Mouse (Mus musculus): Measurements from ENCODE around the gene Natd1. TPM values are rescaled to one million over a fixed set of nuclear protein-coding genes. Genes with fewer than 3 reads are reported as not detected.

Natd1 gene
- polyA plus RNA-seq, 1 experiment from 2014 or later: 16.9 TPM

DNA sequence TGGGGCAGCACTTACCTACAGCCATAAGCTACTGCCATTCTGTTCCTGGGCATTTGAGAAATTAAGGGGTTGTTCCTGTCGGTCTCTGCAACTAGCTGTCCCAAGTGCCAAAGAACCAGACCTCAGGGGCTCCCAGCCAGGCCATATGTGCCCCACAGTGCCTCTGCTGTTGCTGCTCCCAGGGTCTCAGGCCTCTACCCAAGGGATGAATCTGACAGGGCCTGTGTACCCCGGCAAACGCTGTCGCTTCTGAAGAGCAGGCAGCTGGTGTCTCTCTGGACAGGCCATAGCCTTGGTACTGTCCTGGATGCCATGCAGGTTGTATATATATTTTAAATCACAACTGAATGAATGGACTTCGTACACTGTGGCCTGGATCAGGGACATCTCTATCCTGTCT is 37.3 kb upstream of the Natd1 start:
- Histone ChIP-seq H3K9ac (ENCODE audit: low read length) (no peak overlapping the region), H3K9me3 (replicated peaks; ENCODE audit: control insufficient read depth, low read length) (no peaks in the 10 kb centered on the region), H3K4me3 (ENCODE audit: low read length) (no peak overlapping the region), H3K27ac (ENCODE audit: low read length) (no peak overlapping the region), H3K4me1 (ENCODE audit: control insufficient read depth, insufficient read depth, low read length) (peaks cover 11% of the 10 kb centered on the region), H3K4me2 (ENCODE audit: low read depth, low read length) (no peak overlapping the region), H3K36me3 (ENCODE audit: control insufficient read depth, insufficient read depth) (peaks cover 31% of the 10 kb centered on the region), H3K27me3 (ENCODE audit: control insufficient read depth, insufficient read depth, low read length) (no peaks in the 10 kb centered on the region)
- ATAC-seq (replicated peaks; ENCODE audit: extremely low read depth, insufficient read depth, low FRiP score): no peak
- WGBS: 88% methylated on average over 5 of the region's 5 CpGs

DNA sequence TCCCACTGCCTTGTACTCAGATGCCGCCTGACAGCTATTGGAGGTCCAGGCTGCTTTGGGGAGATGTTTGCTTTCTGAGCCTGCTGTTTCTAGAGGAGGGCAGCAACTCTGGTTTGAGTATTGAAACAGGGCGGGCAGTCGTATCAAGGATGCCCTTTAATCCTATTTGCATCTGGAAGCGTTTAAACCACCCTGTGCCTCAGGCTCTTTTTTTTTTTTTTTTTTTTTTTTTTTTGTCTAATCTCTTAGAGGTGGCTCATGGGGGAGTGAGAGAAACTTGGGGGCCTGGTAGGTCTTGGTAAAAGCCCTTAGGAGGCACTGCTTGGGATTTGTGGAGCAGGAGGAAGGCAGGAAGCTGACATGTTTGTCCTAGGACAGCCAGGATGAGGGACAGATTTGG is 30.5 kb upstream of the Natd1 start:
- ATAC-seq (replicated peaks; ENCODE audit: extremely low read depth, insufficient read depth, low FRiP score): no peak
- Histone ChIP-seq H3K4me2 (ENCODE audit: low read depth, low read length) (no peak overlapping the region), H3K4me1 (ENCODE audit: control insufficient read depth, insufficient read depth, low read length) (peaks cover 13% of the 10 kb centered on the region), H3K36me3 (ENCODE audit: control insufficient read depth, insufficient read depth) (peaks cover 48% of the 10 kb centered on the region), H3K4me3 (ENCODE audit: low read length) (no peak overlapping the region), H3K9ac (ENCODE audit: low read length) (no peak overlapping the region), H3K9me3 (replicated peaks; ENCODE audit: control insufficient read depth, low read length) (no peaks in the 10 kb centered on the region), H3K27ac (ENCODE audit: low read length) (no peak overlapping the region), H3K27me3 (ENCODE audit: control insufficient read depth, insufficient read depth, low read length) (no peaks in the 10 kb centered on the region)
- WGBS: 80% methylated on average over 4 of the region's 4 CpGs

DNA sequence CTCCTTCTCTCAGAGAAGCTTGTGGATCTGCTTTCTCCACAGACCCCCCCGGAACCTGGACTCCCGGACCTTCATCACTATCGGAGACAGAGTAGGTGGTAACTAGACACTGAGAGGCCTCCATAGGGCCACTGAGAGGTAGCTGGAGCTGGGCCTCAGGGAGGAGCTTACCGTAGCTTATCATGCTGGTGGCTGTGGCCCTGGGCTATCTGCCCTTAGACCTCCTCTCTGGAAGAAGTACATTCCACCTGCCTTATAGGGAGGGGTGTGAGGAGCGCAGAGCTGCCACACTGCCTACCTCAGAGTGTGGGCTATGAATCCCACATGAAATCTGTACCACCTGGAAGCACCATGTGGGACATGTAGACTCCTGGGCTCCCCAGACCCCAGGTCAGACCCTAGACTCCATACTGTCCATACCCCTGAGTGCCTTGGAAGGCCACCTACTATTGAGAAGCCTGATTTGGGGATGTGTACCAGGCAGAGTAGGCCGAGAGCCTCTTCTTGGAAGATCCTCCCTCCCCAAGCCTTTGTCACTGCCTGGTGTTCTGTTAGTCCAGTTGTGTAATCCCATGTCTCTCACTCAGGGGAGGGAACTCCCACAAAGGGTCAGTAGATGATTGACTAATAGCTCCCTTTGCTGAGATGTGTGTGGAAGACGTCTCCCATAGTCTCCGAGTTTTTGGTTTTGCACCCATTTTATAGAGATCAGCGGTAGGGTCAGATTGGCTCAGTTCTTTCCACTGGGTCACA is 27.9 kb upstream of the Natd1 start:
- H3K36me3 ChIP-seq (ENCODE audit: control insufficient read depth, insufficient read depth): peaks cover 32% of the 10 kb centered on the region
- 72% methylated on average over 9 of the region's 9 CpGs for WGBS
- ATAC-seq (replicated peaks; ENCODE audit: extremely low read depth, insufficient read depth, low FRiP score): no peak
- H3K27ac ChIP-seq (ENCODE audit: low read length): no peak overlapping the region
- peaks cover 13% of the 10 kb centered on the region for H3K4me1 ChIP-seq (ENCODE audit: control insufficient read depth, insufficient read depth, low read length)
- 0 out of 2 replicates have a peak overlapping the region, but pooled peaks have one; percentile 5 for H3K4me2 ChIP-seq (ENCODE audit: low read depth, low read length)
- H3K4me3 ChIP-seq (ENCODE audit: low read length): no peak overlapping the region
- no peak overlapping the region for H3K9ac ChIP-seq (ENCODE audit: low read length)
- no peaks in the 10 kb centered on the region for H3K9me3 ChIP-seq (replicated peaks; ENCODE audit: control insufficient read depth, low read length)
- H3K27me3 ChIP-seq (ENCODE audit: control insufficient read depth, insufficient read depth, low read length): no peaks in the 10 kb centered on the region

DNA sequence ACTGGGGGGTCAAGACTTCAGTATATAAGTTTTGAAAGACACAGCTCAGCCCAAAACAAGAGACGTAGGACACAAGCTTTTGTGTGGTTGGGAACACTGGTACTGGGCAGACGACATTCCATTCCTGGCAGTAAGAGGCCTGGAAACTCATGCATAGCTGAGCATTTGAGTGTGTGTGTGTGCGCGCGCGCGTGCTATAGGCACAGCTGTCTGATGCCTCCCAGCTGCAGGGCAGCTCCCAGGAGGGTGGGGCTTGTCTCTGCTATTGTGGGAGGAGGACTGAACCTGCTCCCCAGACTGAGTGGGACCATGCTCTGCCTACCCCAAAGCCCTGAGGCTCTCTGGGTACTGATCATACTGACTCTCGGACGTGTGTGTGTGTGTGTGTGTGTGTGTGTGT is 26.8 kb upstream of the Natd1 start:
- H3K27ac ChIP-seq (ENCODE audit: low read length): no peak overlapping the region
- H3K27me3 ChIP-seq (ENCODE audit: control insufficient read depth, insufficient read depth, low read length): no peaks in the 10 kb centered on the region
- no peaks in the 10 kb centered on the region for H3K9me3 ChIP-seq (replicated peaks; ENCODE audit: control insufficient read depth, low read length)
- ATAC-seq (replicated peaks; ENCODE audit: extremely low read depth, insufficient read depth, low FRiP score): peak; percentile 46
- no peak overlapping the region for H3K4me3 ChIP-seq (ENCODE audit: low read length)
- H3K4me1 ChIP-seq (ENCODE audit: control insufficient read depth, insufficient read depth, low read length): peaks cover 13% of the 10 kb centered on the region
- 38% methylated on average over 9 of the region's 9 CpGs for WGBS
- H3K9ac ChIP-seq (ENCODE audit: low read length): no peak overlapping the region
- H3K4me2 ChIP-seq (ENCODE audit: low read depth, low read length): no peak overlapping the region
- H3K36me3 ChIP-seq (ENCODE audit: control insufficient read depth, insufficient read depth): peaks cover 22% of the 10 kb centered on the region

DNA sequence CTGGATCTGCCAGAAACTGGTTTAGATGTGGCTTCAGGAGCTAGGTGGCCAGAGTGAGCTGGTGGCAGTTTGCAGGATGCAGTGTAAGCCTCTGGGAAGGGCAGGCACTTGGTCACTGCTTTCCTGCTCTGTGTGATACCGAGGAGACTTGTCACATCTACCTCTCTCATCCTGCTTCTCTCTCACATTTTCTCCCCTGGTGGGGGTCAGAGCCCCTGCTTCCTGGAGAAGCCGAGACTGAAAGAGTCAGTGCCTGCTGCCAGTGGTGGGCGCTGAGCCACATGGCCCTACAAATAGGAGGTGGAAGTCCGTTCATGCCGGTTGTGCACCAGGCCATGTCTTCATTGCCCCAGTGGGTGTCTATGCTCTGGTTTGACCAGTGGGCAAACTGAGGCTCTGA is 26.0 kb upstream of the Natd1 start:
- no peaks in the 10 kb centered on the region for H3K27me3 ChIP-seq (ENCODE audit: control insufficient read depth, insufficient read depth, low read length)
- H3K27ac ChIP-seq (ENCODE audit: low read length): no peak overlapping the region
- no peaks in the 10 kb centered on the region for H3K9me3 ChIP-seq (replicated peaks; ENCODE audit: control insufficient read depth, low read length)
- 83% methylated on average over 5 of the region's 5 CpGs for WGBS
- H3K4me3 ChIP-seq (ENCODE audit: low read length): no peak overlapping the region
- H3K4me1 ChIP-seq (ENCODE audit: control insufficient read depth, insufficient read depth, low read length): peaks cover 16% of the 10 kb centered on the region
- peaks cover 18% of the 10 kb centered on the region for H3K36me3 ChIP-seq (ENCODE audit: control insufficient read depth, insufficient read depth)
- no peak overlapping the region for H3K4me2 ChIP-seq (ENCODE audit: low read depth, low read length)
- H3K9ac ChIP-seq (ENCODE audit: low read length): no peak overlapping the region
- no peak for ATAC-seq (replicated peaks; ENCODE audit: extremely low read depth, insufficient read depth, low FRiP score)

DNA sequence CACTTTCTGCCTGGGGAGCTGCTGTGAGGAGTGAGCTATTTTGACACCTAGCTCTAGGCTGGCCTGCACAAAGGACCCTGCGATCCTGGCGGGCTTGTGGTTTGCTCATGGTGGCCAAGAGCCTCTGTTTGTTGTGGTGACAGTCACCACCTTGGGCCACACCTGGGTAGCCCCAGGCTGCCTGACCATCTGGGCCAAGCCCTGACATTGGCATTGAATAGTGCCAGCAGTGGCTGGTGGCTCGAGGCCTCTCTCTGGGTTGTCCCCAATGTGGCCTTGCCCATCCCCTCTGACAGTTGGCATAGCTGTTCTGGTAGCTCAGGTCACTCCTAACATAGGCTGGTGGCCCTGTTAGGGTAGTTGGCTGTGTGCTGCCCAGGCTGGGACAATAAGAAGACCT is 24.9 kb upstream of the Natd1 start:
- Histone ChIP-seq H3K36me3 (ENCODE audit: control insufficient read depth, insufficient read depth) (peaks cover 18% of the 10 kb centered on the region), H3K9me3 (replicated peaks; ENCODE audit: control insufficient read depth, low read length) (no peaks in the 10 kb centered on the region), H3K4me3 (ENCODE audit: low read length) (no peak overlapping the region), H3K4me2 (ENCODE audit: low read depth, low read length) (no peak overlapping the region), H3K4me1 (ENCODE audit: control insufficient read depth, insufficient read depth, low read length) (peaks cover 20% of the 10 kb centered on the region), H3K27ac (ENCODE audit: low read length) (no peak overlapping the region), H3K27me3 (ENCODE audit: control insufficient read depth, insufficient read depth, low read length) (no peaks in the 10 kb centered on the region), H3K9ac (ENCODE audit: low read length) (no peak overlapping the region)
- 72% methylated on average over 3 of the region's 3 CpGs for WGBS
- no peak for ATAC-seq (replicated peaks; ENCODE audit: extremely low read depth, insufficient read depth, low FRiP score)

DNA sequence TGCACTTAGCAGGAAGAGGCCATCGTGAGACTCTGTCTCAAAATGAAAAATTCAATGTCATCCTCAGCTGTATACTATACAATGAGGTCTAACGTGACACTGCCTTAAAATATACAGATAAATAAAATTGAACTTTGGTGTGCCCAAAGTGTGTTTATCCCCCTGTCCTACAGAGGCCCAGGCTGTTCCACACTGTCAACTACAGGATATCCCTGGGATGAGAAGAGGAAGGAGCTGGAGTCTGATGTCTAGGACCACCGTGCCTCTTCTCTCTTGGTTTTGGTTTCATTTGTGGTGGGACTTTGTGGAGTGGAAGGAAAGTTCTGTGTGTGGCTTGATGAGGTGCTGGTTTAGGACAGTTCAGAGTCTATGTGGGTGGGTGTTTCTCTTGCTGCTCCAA is 23.1 kb upstream of the Natd1 start:
- no peak overlapping the region for H3K4me2 ChIP-seq (ENCODE audit: low read depth, low read length)
- H3K9me3 ChIP-seq (replicated peaks; ENCODE audit: control insufficient read depth, low read length): no peaks in the 10 kb centered on the region
- H3K4me1 ChIP-seq (ENCODE audit: control insufficient read depth, insufficient read depth, low read length): peaks cover 36% of the 10 kb centered on the region
- ATAC-seq (replicated peaks; ENCODE audit: extremely low read depth, insufficient read depth, low FRiP score): no peak
- 70% methylated on average over 3 of the region's 3 CpGs for WGBS
- H3K4me3 ChIP-seq (ENCODE audit: low read length): no peak overlapping the region
- peaks cover 4% of the 10 kb centered on the region; the same call in 1 of the 2 replicates for H3K36me3 ChIP-seq (ENCODE audit: control insufficient read depth, insufficient read depth)
- no peak overlapping the region for H3K27ac ChIP-seq (ENCODE audit: low read length)
- no peak overlapping the region for H3K9ac ChIP-seq (ENCODE audit: low read length)
- H3K27me3 ChIP-seq (ENCODE audit: control insufficient read depth, insufficient read depth, low read length): no peaks in the 10 kb centered on the region

DNA sequence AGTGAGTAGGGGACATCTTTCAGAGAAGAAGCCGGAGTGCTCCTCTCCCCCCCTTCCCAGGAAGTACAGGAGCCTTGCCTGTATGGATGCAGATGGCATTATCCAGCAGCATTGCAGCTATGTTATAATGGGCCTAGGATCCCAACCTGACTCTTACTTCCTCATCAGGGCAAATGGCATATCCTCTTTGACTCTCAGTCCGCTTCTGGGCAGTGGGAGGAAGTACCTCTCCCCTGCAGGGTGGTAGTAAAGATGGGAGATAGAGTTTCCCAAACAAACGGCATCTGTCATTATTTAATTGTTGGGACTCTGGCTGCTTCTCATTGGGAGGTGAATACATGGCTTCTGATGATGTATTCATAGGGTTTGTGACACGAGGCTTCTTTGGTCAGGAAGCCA is 21.4 kb upstream of the Natd1 start:
- Histone ChIP-seq H3K9ac (ENCODE audit: low read length) (no peak overlapping the region), H3K4me3 (ENCODE audit: low read length) (no peak overlapping the region), H3K27me3 (ENCODE audit: control insufficient read depth, insufficient read depth, low read length) (no peaks in the 10 kb centered on the region), H3K36me3 (ENCODE audit: control insufficient read depth, insufficient read depth) (no peaks in the 10 kb centered on the region), H3K4me2 (ENCODE audit: low read depth, low read length) (0 out of 2 replicates have a peak overlapping the region, but pooled peaks have one; percentile 21), H3K9me3 (replicated peaks; ENCODE audit: control insufficient read depth, low read length) (no peaks in the 10 kb centered on the region), H3K27ac (ENCODE audit: low read length) (no peak overlapping the region), H3K4me1 (ENCODE audit: control insufficient read depth, insufficient read depth, low read length) (peaks cover 29% of the 10 kb centered on the region)
- 72% methylated on average over 4 of the region's 4 CpGs for WGBS
- no peak for ATAC-seq (replicated peaks; ENCODE audit: extremely low read depth, insufficient read depth, low FRiP score)

DNA sequence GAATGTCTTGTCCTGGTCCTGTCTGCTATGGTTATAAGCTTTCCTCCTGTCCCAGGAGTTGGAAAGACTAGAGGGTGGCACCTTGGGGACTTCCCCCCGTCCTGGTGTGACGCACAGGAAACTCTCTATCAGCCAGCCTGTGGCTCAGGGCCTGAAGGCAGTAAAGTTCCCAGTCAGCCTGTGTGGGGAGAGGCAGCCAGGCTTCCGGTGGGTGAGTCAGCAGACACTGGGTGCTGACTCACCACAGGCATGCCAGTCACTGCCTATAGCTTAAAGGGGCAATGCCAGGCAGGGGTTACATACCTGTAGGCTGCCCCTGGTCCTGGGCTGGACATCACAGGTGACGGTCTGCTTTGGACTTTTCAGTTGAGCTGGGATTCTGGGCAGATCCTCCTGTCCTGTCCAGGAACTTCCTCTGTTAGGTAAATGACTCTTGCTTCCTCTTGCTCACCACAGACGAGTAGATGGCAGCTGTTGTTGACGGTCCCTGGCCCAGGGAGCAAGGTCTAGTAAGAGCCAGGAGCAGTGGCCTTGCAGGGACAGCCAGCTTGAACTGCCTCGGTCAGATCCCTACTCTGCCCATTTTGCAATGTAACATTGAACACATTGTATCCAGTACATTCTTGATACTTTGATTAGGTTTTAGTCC is 20.9 kb upstream of the Natd1 start:
- Histone ChIP-seq H3K9me3 (replicated peaks; ENCODE audit: control insufficient read depth, low read length) (no peaks in the 10 kb centered on the region), H3K36me3 (ENCODE audit: control insufficient read depth, insufficient read depth) (no peaks in the 10 kb centered on the region), H3K4me1 (ENCODE audit: control insufficient read depth, insufficient read depth, low read length) (peaks cover 31% of the 10 kb centered on the region), H3K4me2 (ENCODE audit: low read depth, low read length) (peak overlapping the region; percentile 21; the same call in 1 of the 2 replicates), H3K9ac (ENCODE audit: low read length) (no peak overlapping the region), H3K4me3 (ENCODE audit: low read length) (0 out of 2 replicates have a peak overlapping the region, but pooled peaks have one; percentile 12), H3K27me3 (ENCODE audit: control insufficient read depth, insufficient read depth, low read length) (no peaks in the 10 kb centered on the region), H3K27ac (ENCODE audit: low read length) (peak overlapping the region; percentile 58)
- ATAC-seq (replicated peaks; ENCODE audit: extremely low read depth, insufficient read depth, low FRiP score): peak; percentile 25
- WGBS: 52% methylated on average over 7 of the region's 7 CpGs
